Mouse (Mus musculus): Measurements from ENCODE around the gene Tbc1d7. TPM values are rescaled to one million over a fixed set of nuclear protein-coding genes. Genes with fewer than 3 reads are reported as not detected.

Tbc1d7 gene
- total and polyA plus RNA-seq, 3 experiments, result 9.4 to 82.5 (median 11.6) TPM

GRCm38 (mm10) chr13:43131741-43132191, 39.5 kb downstream of the Tbc1d7 start:
- H3K36me3 ChIP-seq (replicated peaks), result no peaks in the 10 kb centered on the region
- TF ChIP-seq CTCF (IDR thresholded peaks at IDR 0.05; ENCODE audit: low read depth, low read length), result no peak
- TF ChIP-seq POLR2AphosphoS5 (IDR thresholded peaks at IDR 0.05; ENCODE audit: insufficient replicate concordance, low read depth, low read length), result no peak
- no peak for TF ChIP-seq TAL1 (conservative IDR thresholded peaks at IDR 0.05; ENCODE audit: low read depth, low read length)
- TF ChIP-seq GATA1 (IDR thresholded peaks at IDR 0.05; ENCODE audit: borderline replicate concordance, low read length), result no peak
- no peak for TF ChIP-seq GATA2 (IDR thresholded peaks at IDR 0.05; ENCODE audit: borderline replicate concordance, low read depth, low read length)
- ATAC-seq (ENCODE audit: extremely low read depth, insufficient number of reproducible peaks, low FRiP score, poor library complexity, severe bottlenecking), result no peak
- no peaks in the 10 kb centered on the region for H3K4me1 ChIP-seq (ENCODE audit: insufficient read depth, low read depth, low read length)
- H3K4me3 ChIP-seq (ENCODE audit: low read depth, low read length), result no peak overlapping the region
- peaks cover 20% of the 10 kb centered on the region for H3K27me3 ChIP-seq (ENCODE audit: insufficient read depth, low read length)
- H3K9me3 ChIP-seq (replicated peaks), result no peaks in the 10 kb centered on the region
- no peak for DNase-seq (ENCODE audit: low spot score)

GRCm38 (mm10) chr13:43130161-43130560, 41.1 kb downstream of the Tbc1d7 start:
- DNase-seq (ENCODE audit: low spot score) (no peak), ATAC-seq (ENCODE audit: extremely low read depth, insufficient number of reproducible peaks, low FRiP score, poor library complexity, severe bottlenecking) (no peak)
- Histone ChIP-seq H3K9me3 (replicated peaks) (no peaks in the 10 kb centered on the region), H3K4me1 (ENCODE audit: insufficient read depth, low read depth, low read length) (no peaks in the 10 kb centered on the region), H3K4me3 (ENCODE audit: low read depth, low read length) (no peak overlapping the region), H3K27me3 (ENCODE audit: insufficient read depth, low read length) (peaks cover 20% of the 10 kb centered on the region), H3K36me3 (replicated peaks) (no peaks in the 10 kb centered on the region)
- TF ChIP-seq GATA1 (IDR thresholded peaks at IDR 0.05; ENCODE audit: borderline replicate concordance, low read length) (no peak), GATA2 (IDR thresholded peaks at IDR 0.05; ENCODE audit: borderline replicate concordance, low read depth, low read length) (no peak), POLR2AphosphoS5 (IDR thresholded peaks at IDR 0.05; ENCODE audit: insufficient replicate concordance, low read depth, low read length) (no peak), CTCF (IDR thresholded peaks at IDR 0.05; ENCODE audit: low read depth, low read length) (no peak), TAL1 (conservative IDR thresholded peaks at IDR 0.05; ENCODE audit: low read depth, low read length) (no peak)

- ATAC-seq (ENCODE audit: extremely low read depth, insufficient number of reproducible peaks, low FRiP score, poor library complexity, severe bottlenecking), result no peak
- no peak for DNase-seq (ENCODE audit: low spot score)
- Histone ChIP-seq H3K4me1 (ENCODE audit: insufficient read depth, low read depth, low read length) (no peaks in the 10 kb centered on the region), H3K9me3 (replicated peaks) (no peaks in the 10 kb centered on the region), H3K27me3 (ENCODE audit: insufficient read depth, low read length) (no peaks in the 10 kb centered on the region; the same call in 1 of the 2 replicates), H3K36me3 (replicated peaks) (no peaks in the 10 kb centered on the region), H3K4me3 (ENCODE audit: low read depth, low read length) (no peak overlapping the region)
- TF ChIP-seq TAL1 (conservative IDR thresholded peaks at IDR 0.05; ENCODE audit: low read depth, low read length), result no peak
- no peak for TF ChIP-seq POLR2AphosphoS5 (IDR thresholded peaks at IDR 0.05; ENCODE audit: insufficient replicate concordance, low read depth, low read length)
- no peak for TF ChIP-seq CTCF (IDR thresholded peaks at IDR 0.05; ENCODE audit: low read depth, low read length)
- TF ChIP-seq GATA2 (IDR thresholded peaks at IDR 0.05; ENCODE audit: borderline replicate concordance, low read depth, low read length), result no peak
- no peak for TF ChIP-seq GATA1 (IDR thresholded peaks at IDR 0.05; ENCODE audit: borderline replicate concordance, low read length)
These were observed 46.6 kb downstream of the Tbc1d7 start for GRCm38 (mm10) chr13:43124683-43125074.

- Histone ChIP-seq H3K4me3 (ENCODE audit: low read depth, low read length) (no peak overlapping the region), H3K27me3 (ENCODE audit: insufficient read depth, low read length) (no peaks in the 10 kb centered on the region; the same call in 1 of the 2 replicates), H3K4me1 (ENCODE audit: insufficient read depth, low read depth, low read length) (no peaks in the 10 kb centered on the region), H3K36me3 (replicated peaks) (no peaks in the 10 kb centered on the region), H3K9me3 (replicated peaks) (no peaks in the 10 kb centered on the region)
- ATAC-seq (ENCODE audit: extremely low read depth, insufficient number of reproducible peaks, low FRiP score, poor library complexity, severe bottlenecking), result no peak
- no peak for DNase-seq (ENCODE audit: low spot score)
- TF ChIP-seq POLR2AphosphoS5 (IDR thresholded peaks at IDR 0.05; ENCODE audit: insufficient replicate concordance, low read depth, low read length) (no peak), GATA1 (IDR thresholded peaks at IDR 0.05; ENCODE audit: borderline replicate concordance, low read length) (no peak), CTCF (IDR thresholded peaks at IDR 0.05; ENCODE audit: low read depth, low read length) (no peak)
These were observed 47.2 kb downstream of the Tbc1d7 start for GRCm38 (mm10) chr13:43123895-43124682.

- H3K4me3 ChIP-seq (ENCODE audit: low read depth, low read length), result no peak overlapping the region
- DNase-seq (ENCODE audit: low spot score) (no peak), ATAC-seq (ENCODE audit: extremely low read depth, insufficient number of reproducible peaks, low FRiP score, poor library complexity, severe bottlenecking) (no peak)
- no peaks in the 10 kb centered on the region; the same call in 1 of the 2 replicates for H3K27me3 ChIP-seq (ENCODE audit: insufficient read depth, low read length)
- no peak for TF ChIP-seq TAL1 (conservative IDR thresholded peaks at IDR 0.05; ENCODE audit: low read depth, low read length)
- no peak for TF ChIP-seq CTCF (IDR thresholded peaks at IDR 0.05; ENCODE audit: low read depth, low read length)
- TF ChIP-seq GATA2 (IDR thresholded peaks at IDR 0.05; ENCODE audit: borderline replicate concordance, low read depth, low read length), result no peak
- no peak for TF ChIP-seq GATA1 (IDR thresholded peaks at IDR 0.05; ENCODE audit: borderline replicate concordance, low read length)
- no peak for TF ChIP-seq POLR2AphosphoS5 (IDR thresholded peaks at IDR 0.05; ENCODE audit: insufficient replicate concordance, low read depth, low read length)
- no peaks in the 10 kb centered on the region for H3K4me1 ChIP-seq (ENCODE audit: insufficient read depth, low read depth, low read length)
- no peaks in the 10 kb centered on the region for H3K36me3 ChIP-seq (replicated peaks)
- no peaks in the 10 kb centered on the region for H3K9me3 ChIP-seq (replicated peaks)
These were observed 48.8 kb downstream of the Tbc1d7 start for GRCm38 (mm10) chr13:43122306-43123070.

- H3K36me3 ChIP-seq (replicated peaks), result no peaks in the 10 kb centered on the region
- no peaks in the 10 kb centered on the region for H3K9me3 ChIP-seq (replicated peaks)
- H3K27me3 ChIP-seq (ENCODE audit: insufficient read depth, low read length), result peaks cover 2% of the 10 kb centered on the region; the same call in 1 of the 2 replicates
- no peaks in the 10 kb centered on the region for H3K4me1 ChIP-seq (ENCODE audit: insufficient read depth, low read depth, low read length)
- H3K4me3 ChIP-seq (ENCODE audit: low read depth, low read length), result no peak overlapping the region
- DNase-seq (ENCODE audit: low spot score) (no peak), ATAC-seq (ENCODE audit: extremely low read depth, insufficient number of reproducible peaks, low FRiP score, poor library complexity, severe bottlenecking) (no peak)
- TF ChIP-seq CTCF (IDR thresholded peaks at IDR 0.05; ENCODE audit: low read depth, low read length) (no peak), GATA1 (IDR thresholded peaks at IDR 0.05; ENCODE audit: borderline replicate concordance, low read length) (no peak), GATA2 (IDR thresholded peaks at IDR 0.05; ENCODE audit: borderline replicate concordance, low read depth, low read length) (no peak), TAL1 (conservative IDR thresholded peaks at IDR 0.05; ENCODE audit: low read depth, low read length) (no peak), POLR2AphosphoS5 (IDR thresholded peaks at IDR 0.05; ENCODE audit: insufficient replicate concordance, low read depth, low read length) (no peak)
These were observed 58.2 kb downstream of the Tbc1d7 start for GRCm38 (mm10) chr13:43113141-43113540.

Measured in G1E (cell line).